Mouse (Mus musculus): ENCODE measurements at regions not wholly inside any gene's neighbourhood (a gene's known extent, or its start where the extent isn't known, plus 50 kb on each side); places are given as distances from the start of the nearest gene placed in this dataset.

DNA sequence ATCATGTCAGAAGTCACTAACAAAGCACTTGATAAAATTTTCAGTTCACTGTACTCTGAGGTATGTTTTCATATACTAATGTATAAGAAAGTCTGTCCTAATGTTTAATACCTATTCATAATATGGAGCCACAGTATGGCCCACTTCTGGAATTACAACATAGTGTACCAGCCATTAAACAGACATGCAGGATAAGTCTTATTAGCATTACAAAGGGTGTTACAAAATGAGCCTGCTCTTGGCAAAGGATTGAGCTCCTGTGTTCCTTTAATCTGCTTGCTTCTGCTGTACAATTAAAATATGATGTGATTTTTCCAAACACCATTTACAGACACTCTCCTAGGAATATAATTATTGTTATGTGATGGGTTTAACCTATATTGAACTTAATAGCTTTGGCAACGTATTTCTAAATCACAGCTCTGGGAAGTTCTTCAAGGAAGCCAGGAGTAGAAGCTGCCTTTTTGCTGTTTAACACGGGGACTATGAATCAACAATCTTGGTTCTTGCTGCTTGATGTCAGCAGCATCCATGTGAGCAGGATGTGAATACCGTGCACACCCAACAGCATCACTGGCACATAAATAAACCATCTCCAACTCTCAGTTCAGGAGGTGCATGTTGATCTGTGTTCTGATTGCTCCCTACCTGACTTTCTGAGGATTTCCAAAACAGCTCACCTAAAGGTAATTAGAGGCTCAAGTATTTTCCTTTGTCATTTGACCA lies 243.4 kb downstream of the Ddx10 start:
- no peak overlapping the region for H3K4me2 ChIP-seq (ENCODE audit: low read depth, low read length)
- no peaks in the 10 kb centered on the region for H3K9me3 ChIP-seq (replicated peaks; ENCODE audit: control insufficient read depth, low read length)
- no peaks in the 10 kb centered on the region for H3K27me3 ChIP-seq (ENCODE audit: control insufficient read depth, insufficient read depth, low read length)
- ATAC-seq (ENCODE audit: insufficient read depth, low read depth) (no peak), DNase-seq (ENCODE audit: low spot score) (no peak)
- TF ChIP-seq CTCF (IDR thresholded peaks at IDR 0.05; ENCODE audit: low read depth) (no peak), EP300 (IDR thresholded peaks at IDR 0.05; ENCODE audit: low read depth) (no peak)
- H3K36me3 ChIP-seq (replicated peaks; ENCODE audit: control insufficient read depth, insufficient read depth, low read length) = no peaks in the 10 kb centered on the region
- WGBS = 68% methylated on average over 3 of the region's 3 CpGs
- H3K4me1 ChIP-seq (ENCODE audit: control insufficient read depth, insufficient read depth) = no peaks in the 10 kb centered on the region
- H3K4me3 ChIP-seq (ENCODE audit: low read depth, low read length) = no peak overlapping the region
- no peak overlapping the region for H3K27ac ChIP-seq (ENCODE audit: low read depth)
- H3K9ac ChIP-seq (replicated peaks; ENCODE audit: low read depth, low read length) = no peak overlapping the region

DNA sequence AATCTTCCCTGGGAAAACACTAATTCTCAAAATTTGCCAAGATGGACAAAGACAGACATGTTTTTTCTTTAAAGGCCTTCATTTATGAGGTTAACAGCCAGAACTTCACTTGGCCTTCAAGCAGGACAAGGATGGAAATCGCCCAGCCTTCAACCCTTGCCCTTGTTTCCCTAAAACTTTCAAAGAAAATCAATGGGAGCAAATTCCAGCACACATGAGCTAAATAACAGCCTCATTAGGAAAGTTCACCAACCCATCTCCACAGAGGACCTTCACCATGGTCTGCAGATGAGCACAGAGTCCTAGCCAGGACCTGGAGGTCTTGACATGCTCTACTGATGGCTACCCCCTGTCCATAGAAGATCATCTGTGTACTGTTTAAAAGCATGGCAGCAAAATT lies 271.8 kb downstream of the Ddx10 start:
- ATAC-seq (ENCODE audit: insufficient read depth, low read depth) (no peak), DNase-seq (ENCODE audit: low spot score) (no peak)
- Histone ChIP-seq H3K4me3 (ENCODE audit: low read depth, low read length) (no peak overlapping the region), H3K27me3 (ENCODE audit: control insufficient read depth, insufficient read depth, low read length) (no peaks in the 10 kb centered on the region), H3K4me1 (ENCODE audit: control insufficient read depth, insufficient read depth) (no peaks in the 10 kb centered on the region), H3K36me3 (replicated peaks; ENCODE audit: control insufficient read depth, insufficient read depth, low read length) (no peaks in the 10 kb centered on the region), H3K4me2 (ENCODE audit: low read depth, low read length) (no peak overlapping the region), H3K9ac (replicated peaks; ENCODE audit: low read depth, low read length) (no peak overlapping the region), H3K27ac (ENCODE audit: low read depth) (no peak overlapping the region), H3K9me3 (replicated peaks; ENCODE audit: control insufficient read depth, low read length) (no peaks in the 10 kb centered on the region)
- 80% methylated on average over 1 of the region's 1 CpGs for WGBS
- TF ChIP-seq EP300 (IDR thresholded peaks at IDR 0.05; ENCODE audit: low read depth) (no peak), CTCF (IDR thresholded peaks at IDR 0.05; ENCODE audit: low read depth) (no peak)

DNA sequence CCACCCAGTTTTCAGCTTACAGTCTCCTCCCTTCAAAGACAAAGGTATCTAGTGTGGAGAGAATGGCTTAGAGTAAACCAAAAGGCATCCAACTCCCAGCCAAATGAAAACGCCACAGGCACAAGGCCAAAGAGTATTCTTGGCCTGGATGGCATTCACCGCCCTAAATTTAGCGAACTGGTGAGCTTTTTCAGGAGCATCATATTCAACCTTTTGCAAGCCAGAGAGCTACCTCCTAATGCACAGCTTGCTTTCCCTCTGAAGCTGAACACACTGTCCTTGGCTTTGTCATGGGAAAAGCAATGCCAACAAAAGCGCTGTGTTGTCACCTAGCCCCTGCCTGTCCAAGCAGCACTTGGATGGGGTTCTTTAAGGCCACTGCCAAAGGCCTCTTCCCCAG lies 282.2 kb downstream of the Ddx10 start:
- Histone ChIP-seq H3K27me3 (ENCODE audit: control insufficient read depth, insufficient read depth, low read length) (no peaks in the 10 kb centered on the region), H3K9me3 (replicated peaks; ENCODE audit: control insufficient read depth, low read length) (no peaks in the 10 kb centered on the region), H3K4me1 (ENCODE audit: control insufficient read depth, insufficient read depth) (peaks cover 9% of the 10 kb centered on the region; the same call in 1 of the 2 replicates), H3K27ac (ENCODE audit: low read depth) (peak overlapping the region; percentile 38; the same call in 1 of the 2 replicates), H3K4me2 (ENCODE audit: low read depth, low read length) (no peak overlapping the region), H3K36me3 (replicated peaks; ENCODE audit: control insufficient read depth, insufficient read depth, low read length) (no peaks in the 10 kb centered on the region), H3K9ac (replicated peaks; ENCODE audit: low read depth, low read length) (no peak overlapping the region), H3K4me3 (ENCODE audit: low read depth, low read length) (no peak overlapping the region)
- DNase-seq (ENCODE audit: low spot score) = peak; percentile 45
- ATAC-seq (ENCODE audit: insufficient read depth, low read depth) = peak; percentile 36; the same call in 1 of the 2 replicates
- WGBS = 49% methylated on average over 4 of the region's 4 CpGs
- no peak for TF ChIP-seq EP300 (IDR thresholded peaks at IDR 0.05; ENCODE audit: low read depth)
- TF ChIP-seq CTCF (IDR thresholded peaks at IDR 0.05; ENCODE audit: low read depth) = no peak

DNA sequence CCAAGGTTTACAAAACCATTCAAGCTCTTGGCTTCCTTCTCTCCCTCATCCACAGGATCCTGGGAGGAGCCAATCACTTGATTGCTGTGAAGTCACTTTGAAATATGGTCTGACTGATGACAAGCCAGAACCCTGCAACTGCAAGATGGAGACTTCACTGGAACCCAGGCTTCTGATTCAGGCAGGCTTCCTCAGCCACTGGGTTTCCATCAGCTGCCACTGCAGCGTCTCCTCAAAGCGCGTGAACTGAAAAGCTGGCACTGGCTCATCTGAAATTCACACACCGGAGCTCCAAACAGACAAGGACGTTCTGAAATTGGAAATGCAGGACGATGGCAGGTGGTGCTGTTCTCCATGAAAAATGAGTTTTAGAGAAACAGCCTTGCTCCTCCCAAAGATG lies 280.1 kb upstream of the AI593442 start:
- H3K27me3 ChIP-seq (ENCODE audit: control insufficient read depth, insufficient read depth, low read length) = no peaks in the 10 kb centered on the region
- TF ChIP-seq EP300 (IDR thresholded peaks at IDR 0.05; ENCODE audit: low read depth) (no peak), CTCF (IDR thresholded peaks at IDR 0.05; ENCODE audit: low read depth) (no peak)
- ATAC-seq (ENCODE audit: insufficient read depth, low read depth) (no peak), DNase-seq (ENCODE audit: low spot score) (no peak)
- H3K9ac ChIP-seq (replicated peaks; ENCODE audit: low read depth, low read length) = no peak overlapping the region
- no peaks in the 10 kb centered on the region for H3K4me1 ChIP-seq (ENCODE audit: control insufficient read depth, insufficient read depth)
- no peaks in the 10 kb centered on the region for H3K9me3 ChIP-seq (replicated peaks; ENCODE audit: control insufficient read depth, low read length)
- no peak overlapping the region for H3K4me2 ChIP-seq (ENCODE audit: low read depth, low read length)
- no peaks in the 10 kb centered on the region for H3K36me3 ChIP-seq (replicated peaks; ENCODE audit: control insufficient read depth, insufficient read depth, low read length)
- no peak overlapping the region for H3K4me3 ChIP-seq (ENCODE audit: low read depth, low read length)
- H3K27ac ChIP-seq (ENCODE audit: low read depth) = no peak overlapping the region
- 74% methylated on average over 6 of the region's 6 CpGs for WGBS

DNA sequence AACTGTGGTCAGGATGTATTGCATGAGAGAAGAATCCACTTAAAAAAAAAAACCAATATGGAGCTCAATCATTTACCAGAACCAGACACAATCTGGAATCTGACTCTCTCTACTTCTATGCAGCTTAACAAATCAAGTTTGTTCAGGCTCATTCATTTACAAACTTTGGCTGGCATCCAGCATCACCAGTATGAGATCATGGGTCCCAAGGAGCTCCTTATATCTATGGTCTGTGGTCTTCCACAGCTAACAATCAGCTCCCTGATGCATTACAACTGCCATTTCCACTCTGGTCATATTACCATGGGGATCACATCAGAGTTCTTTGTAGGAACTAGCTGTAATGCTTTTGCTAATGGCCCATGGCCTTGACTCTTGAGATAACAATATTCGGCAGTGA lies 277.7 kb upstream of the AI593442 start:
- Histone ChIP-seq H3K4me2 (ENCODE audit: low read depth, low read length) (no peak overlapping the region), H3K9me3 (replicated peaks; ENCODE audit: control insufficient read depth, low read length) (no peaks in the 10 kb centered on the region), H3K9ac (replicated peaks; ENCODE audit: low read depth, low read length) (no peak overlapping the region), H3K36me3 (replicated peaks; ENCODE audit: control insufficient read depth, insufficient read depth, low read length) (no peaks in the 10 kb centered on the region), H3K27me3 (ENCODE audit: control insufficient read depth, insufficient read depth, low read length) (no peaks in the 10 kb centered on the region), H3K27ac (ENCODE audit: low read depth) (no peak overlapping the region), H3K4me3 (ENCODE audit: low read depth, low read length) (no peak overlapping the region), H3K4me1 (ENCODE audit: control insufficient read depth, insufficient read depth) (no peaks in the 10 kb centered on the region)
- no peak for ATAC-seq (ENCODE audit: insufficient read depth, low read depth)
- DNase-seq (ENCODE audit: low spot score) = no peak
- TF ChIP-seq EP300 (IDR thresholded peaks at IDR 0.05; ENCODE audit: low read depth) (no peak), CTCF (IDR thresholded peaks at IDR 0.05; ENCODE audit: low read depth) (no peak)
- 46% methylated on average over 1 of the region's 1 CpGs for WGBS

DNA sequence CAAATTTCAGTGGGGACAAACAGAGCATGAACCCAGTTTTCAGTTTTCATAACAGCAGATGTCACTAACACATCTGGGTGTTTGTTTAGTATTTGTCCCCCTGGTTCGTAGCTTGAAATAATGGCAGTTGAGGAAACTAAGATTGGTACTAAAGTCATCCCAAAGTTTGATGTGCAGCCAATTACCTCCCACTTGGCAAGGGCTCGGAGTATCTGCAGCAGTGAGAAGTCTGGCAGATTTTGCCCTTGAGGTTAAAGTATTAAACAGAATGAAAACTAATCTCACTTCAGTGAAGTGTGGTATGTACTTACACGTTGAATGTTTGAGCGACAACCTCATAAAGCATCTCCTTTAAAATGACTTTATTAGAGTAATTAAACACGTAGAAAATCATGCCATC lies 264.5 kb upstream of the AI593442 start:
- H3K36me3 ChIP-seq (replicated peaks; ENCODE audit: control insufficient read depth, insufficient read depth, low read length) = no peaks in the 10 kb centered on the region
- WGBS = 28% methylated on average over 5 of the region's 5 CpGs
- H3K4me2 ChIP-seq (ENCODE audit: low read depth, low read length) = no peak overlapping the region
- H3K9me3 ChIP-seq (replicated peaks; ENCODE audit: control insufficient read depth, low read length) = no peaks in the 10 kb centered on the region
- ATAC-seq (ENCODE audit: insufficient read depth, low read depth) (0 out of 2 replicates have a peak, but pooled peaks have one; percentile 20), DNase-seq (ENCODE audit: low spot score) (peak; percentile 51)
- no peaks in the 10 kb centered on the region for H3K27me3 ChIP-seq (ENCODE audit: control insufficient read depth, insufficient read depth, low read length)
- H3K4me3 ChIP-seq (ENCODE audit: low read depth, low read length) = no peak overlapping the region
- H3K4me1 ChIP-seq (ENCODE audit: control insufficient read depth, insufficient read depth) = 0 out of 2 replicates have a peak, but pooled peaks cover 12% of the 10 kb centered on the region
- no peak overlapping the region for H3K27ac ChIP-seq (ENCODE audit: low read depth)
- no peak overlapping the region for H3K9ac ChIP-seq (replicated peaks; ENCODE audit: low read depth, low read length)
- TF ChIP-seq CTCF (IDR thresholded peaks at IDR 0.05; ENCODE audit: low read depth) = no peak
- TF ChIP-seq EP300 (IDR thresholded peaks at IDR 0.05; ENCODE audit: low read depth) = no peak
